Mouse (Mus musculus) urinary bladder, adult 18-20 months (tissue): ENCODE measurements at regions not wholly inside any gene's neighbourhood (a gene's known extent, or its start where the extent isn't known, plus 50 kb on each side); places are given as distances from the start of the nearest gene placed in this dataset.
A peak's percentile ranks its signal among the peaks of the same experiment; 100 is the strongest.

Experiments used
- DNase-seq, 2 experiments: peaks; one replicate each; pipeline ENCODE4 v3.0.0; 2022; ENCODE audit warnings: low spot score in 2 of 2, mixed read lengths in 2 of 2

- DNase-seq, result no peak
Measured at GRCm38 (mm10) chr8:29274668-29275067, 1827.2 kb downstream of the Poteg start.

GRCm38 (mm10) chr8:29278711-29279110 is 1831.2 kb downstream of the Poteg start:
- DNase-seq, result no peak

GRCm38 (mm10) chr8:29279276-29279675 is 1831.8 kb downstream of the Poteg start:
- DNase-seq, result no peak

- DNase-seq, result peak in 1 of 2 experiments; percentile 1
Measured at GRCm38 (mm10) chr8:29290386-29290785, 1842.9 kb downstream of the Poteg start.
